Mouse (Mus musculus) lung, embryonic 14.5 days (tissue): Measurements from ENCODE around the gene Kif9. TPM values are rescaled to one million over a fixed set of nuclear protein-coding genes. Genes with fewer than 3 reads are reported as not detected.

ENCODE experiments used
- ATAC-seq: fragments of 200-750 bp; cut with Nextera tagmentation; 2 replicates; pipeline ENCODE4 v1.8.0; 2017; ENCODE audit warnings: mild to moderate bottlenecking, moderate TSS enrichment, moderate library complexity; ENCODE audit not compliant: insufficient read depth
- DNase-seq: peaks from one replicate; pipeline ENCODE4 v3.0.0-alpha.2; 2015
- H3K27ac ChIP-seq: fragments of 300-500 bp; sonication (generic); 2 replicates; pipeline ENCODE4 v1.5.1; 2014; ENCODE audit warnings: low read depth, mild to moderate bottlenecking, moderate library complexity
- H3K27me3 ChIP-seq: fragments of 300-500 bp; sonication (generic); 2 replicates; pipeline ENCODE4 v1.6.1; 2014; ENCODE audit warnings: low read length, control low read depth; ENCODE audit not compliant: insufficient read depth
- H3K36me3 ChIP-seq: fragments of 300-500 bp; sonication (generic); 2 replicates; pipeline ENCODE4 v1.6.1; 2014; ENCODE audit warnings: control low read depth; ENCODE audit not compliant: insufficient read depth
- H3K4me1 ChIP-seq: fragments of 300-500 bp; sonication (generic); 2 replicates; pipeline ENCODE4 v1.6.1; 2014; ENCODE audit warnings: antibody characterized with exemption, control low read depth; ENCODE audit not compliant: insufficient read depth
- H3K4me2 ChIP-seq: fragments of 300-500 bp; sonication (generic); 2 replicates; pipeline ENCODE4 v1.6.1; 2014; ENCODE audit warnings: mild to moderate bottlenecking
- H3K4me3 ChIP-seq: fragments of 300-500 bp; sonication (generic); 2 replicates; pipeline ENCODE4 v1.5.1; 2014; ENCODE audit warnings: low read depth, low read length
- H3K9ac ChIP-seq: fragments of 300-500 bp; sonication (generic); 2 replicates; pipeline ENCODE4 v1.6.1; 2014
- H3K9me3 ChIP-seq: fragments of 300-500 bp; sonication (generic); 2 replicates; pipeline ENCODE4 v1.6.1; 2016; ENCODE audit warnings: low read depth, low read length, control low read depth
- CTCF ChIP-seq: IDR thresholded peaks from 2 replicates; pipeline ENCODE4 v1.5.1; 2016; ENCODE audit warnings: antibody characterized with exemption, low read depth
- WGBS: fragments of 180-500 bp; shearing (Covaris S2); extraction: QIAGEN DNeasy Blood & Tissue Kit; methylation state at CpG from one replicate; pipeline ENCODE4 v1.1.7; 2014; 5-methylcytosine and 5-hydroxymethylcytosine counted together
- polyA plus RNA-seq: library from polyadenylated mRNA; unstranded; fragments of >200 nt; fragmentation: Nextera tagmentation; extraction: Ambion mirVana; gene quantifications from 2 replicates; pipeline ENCODE4 v1.2.1, GENCODE M21; 2014

The Kif9 gene
- polyA plus RNA-seq, 1 experiment from 2014 or later: 1.8 TPM

DNA sequence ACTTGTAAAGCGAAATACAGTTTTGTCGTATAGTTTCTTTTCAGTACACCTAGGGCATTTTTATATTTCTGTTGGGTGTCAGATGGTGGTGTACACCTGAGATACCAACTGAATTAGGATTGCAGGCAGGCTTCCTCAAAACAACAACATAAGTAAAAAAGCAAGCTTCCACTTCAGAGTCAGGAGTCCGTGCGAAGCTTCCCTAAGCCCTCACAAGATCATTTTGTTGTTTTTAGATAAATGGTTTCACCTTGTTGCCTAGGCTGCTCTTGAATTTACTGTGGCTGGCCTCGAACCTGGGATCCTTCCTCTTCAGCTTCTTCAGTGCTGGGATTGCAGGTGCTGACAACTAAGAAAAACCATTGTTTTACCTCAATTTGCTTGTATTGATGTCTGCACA lies 56.9 kb downstream of the Kif9 start:
- DNase-seq (no peak), ATAC-seq (no peak)
- H3K9ac ChIP-seq: peak overlapping the region; percentile 99
- peak overlapping the region; percentile 99 for H3K4me3 ChIP-seq
- no peaks in the 10 kb centered on the region for H3K9me3 ChIP-seq
- H3K4me1 ChIP-seq: 0 out of 2 replicates have a peak, but pooled peaks cover 11% of the 10 kb centered on the region
- no peak for TF ChIP-seq CTCF
- H3K27me3 ChIP-seq: no peaks in the 10 kb centered on the region
- peak overlapping the region; percentile 73 for H3K4me2 ChIP-seq
- no peak overlapping the region for H3K27ac ChIP-seq
- no peaks in the 10 kb centered on the region for H3K36me3 ChIP-seq
- WGBS: 22% methylated on average over 5 of the region's 5 CpGs

DNA sequence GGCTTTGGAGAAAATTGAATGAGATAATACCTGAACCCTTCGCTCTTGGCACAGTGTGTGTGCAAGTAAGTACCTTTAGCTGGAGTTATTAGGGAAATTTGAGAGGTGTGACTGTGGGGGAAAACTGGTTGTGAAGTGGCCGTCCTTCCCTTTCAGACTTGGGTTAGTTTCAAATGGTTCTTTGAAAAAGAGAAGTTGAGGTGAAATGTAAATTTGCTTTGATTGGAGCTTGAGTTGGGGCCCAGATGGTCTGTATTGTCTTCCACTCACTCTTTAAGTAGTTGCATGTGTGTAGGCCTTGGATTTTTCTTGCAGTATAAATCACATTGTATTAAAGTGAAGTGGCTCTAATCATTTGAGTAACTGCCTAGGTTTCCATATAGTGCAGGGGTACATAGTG lies 58.4 kb downstream of the Kif9 start:
- no peak for ATAC-seq
- H3K9me3 ChIP-seq: no peaks in the 10 kb centered on the region
- no peak for DNase-seq
- TF ChIP-seq CTCF: no peak
- peak overlapping the region; percentile 32; the same call in 1 of the 2 replicates for H3K4me2 ChIP-seq
- H3K27me3 ChIP-seq: no peaks in the 10 kb centered on the region
- H3K9ac ChIP-seq: no peak overlapping the region
- H3K4me3 ChIP-seq: no peak overlapping the region
- 0 out of 2 replicates have a peak, but pooled peaks cover 11% of the 10 kb centered on the region for H3K4me1 ChIP-seq
- no peaks in the 10 kb centered on the region; the same call in 1 of the 2 replicates for H3K36me3 ChIP-seq
- 65% methylated on average over 2 of the region's 2 CpGs for WGBS
- no peak overlapping the region for H3K27ac ChIP-seq

DNA sequence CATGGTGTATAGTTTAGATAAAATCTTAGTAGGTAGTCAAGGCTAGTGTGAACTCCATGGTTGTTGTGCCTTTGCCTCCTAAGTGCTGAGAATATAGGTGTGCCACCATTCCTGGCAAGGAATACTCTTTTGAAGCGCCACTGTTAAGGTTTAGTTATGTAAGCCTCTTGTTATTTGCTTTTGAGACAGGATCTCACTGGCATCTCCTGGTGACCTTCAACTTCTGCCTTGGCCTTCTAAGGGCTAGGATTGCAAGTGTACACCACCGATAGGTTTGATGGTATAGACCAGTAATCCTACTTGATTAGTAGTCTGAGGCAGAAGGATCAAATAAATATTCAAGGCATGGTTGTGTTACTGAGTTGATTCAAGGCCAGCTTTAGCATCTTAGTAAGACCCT lies 59.9 kb downstream of the Kif9 start:
- 89% methylated on average over 2 of the region's 2 CpGs for WGBS
- H3K27ac ChIP-seq: no peak overlapping the region
- H3K9ac ChIP-seq: no peak overlapping the region
- H3K27me3 ChIP-seq: no peaks in the 10 kb centered on the region
- DNase-seq: no peak
- ATAC-seq: no peak
- no peak overlapping the region for H3K4me2 ChIP-seq
- TF ChIP-seq CTCF: no peak
- no peaks in the 10 kb centered on the region for H3K9me3 ChIP-seq
- H3K4me1 ChIP-seq: 0 out of 2 replicates have a peak, but pooled peaks cover 11% of the 10 kb centered on the region
- H3K4me3 ChIP-seq: no peak overlapping the region
- H3K36me3 ChIP-seq: no peaks in the 10 kb centered on the region; the same call in 1 of the 2 replicates

DNA sequence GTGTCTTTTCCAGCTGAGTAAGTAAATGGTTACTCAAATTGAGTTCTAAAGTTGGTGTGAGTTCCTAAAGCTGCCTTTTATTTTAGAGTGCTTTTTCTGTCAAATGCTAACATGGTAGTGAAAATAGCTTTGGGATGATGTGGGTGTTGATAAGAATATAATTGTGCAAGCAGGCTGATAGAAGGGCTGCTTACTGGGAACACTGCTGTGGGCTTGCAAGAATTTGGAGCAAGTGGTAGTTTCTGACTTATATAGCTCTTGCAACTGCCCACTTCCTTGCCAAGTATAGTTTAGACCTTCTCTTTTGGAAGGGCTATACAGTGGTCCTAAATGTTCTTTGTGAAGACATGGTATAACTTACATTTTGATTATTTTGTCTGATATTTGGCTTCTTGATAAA lies 61.8 kb downstream of the Kif9 start:
- no peak for TF ChIP-seq CTCF
- no peaks in the 10 kb centered on the region for H3K27me3 ChIP-seq
- H3K27ac ChIP-seq: no peak overlapping the region
- H3K9me3 ChIP-seq: no peaks in the 10 kb centered on the region
- ATAC-seq: no peak
- no peak for DNase-seq
- 0 out of 2 replicates have a peak, but pooled peaks cover 11% of the 10 kb centered on the region for H3K4me1 ChIP-seq
- H3K4me2 ChIP-seq: no peak overlapping the region
- H3K4me3 ChIP-seq: no peak overlapping the region
- H3K9ac ChIP-seq: no peak overlapping the region
- no peaks in the 10 kb centered on the region; the same call in 1 of the 2 replicates for H3K36me3 ChIP-seq

DNA sequence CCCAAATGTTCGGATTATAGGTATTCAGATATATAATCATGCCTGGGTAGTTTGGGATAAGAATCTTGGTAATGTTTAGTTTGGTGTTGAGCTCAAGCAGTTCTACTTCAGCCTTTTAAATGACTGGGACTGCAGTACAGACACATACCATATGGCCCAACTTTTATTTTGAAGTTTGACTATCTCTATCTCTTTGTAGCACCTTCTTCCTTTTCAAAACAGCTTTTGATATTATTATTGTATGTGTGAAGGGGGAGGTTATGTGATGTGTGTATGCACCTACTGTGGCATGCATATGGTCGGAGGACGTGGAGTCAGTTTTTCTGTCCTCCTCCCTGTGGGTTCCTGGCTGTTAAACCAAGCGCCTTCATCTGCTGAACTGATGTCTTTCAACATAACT lies 65.2 kb downstream of the Kif9 start:
- Histone ChIP-seq H3K27me3 (no peaks in the 10 kb centered on the region), H3K4me1 (no peaks in the 10 kb centered on the region), H3K9ac (no peak overlapping the region), H3K36me3 (no peaks in the 10 kb centered on the region; the same call in 1 of the 2 replicates), H3K9me3 (no peaks in the 10 kb centered on the region), H3K27ac (no peak overlapping the region), H3K4me2 (no peak overlapping the region), H3K4me3 (no peak overlapping the region)
- no peak for TF ChIP-seq CTCF
- DNase-seq (no peak), ATAC-seq (no peak)
- WGBS: 73% methylated on average over 4 of the region's 4 CpGs

DNA sequence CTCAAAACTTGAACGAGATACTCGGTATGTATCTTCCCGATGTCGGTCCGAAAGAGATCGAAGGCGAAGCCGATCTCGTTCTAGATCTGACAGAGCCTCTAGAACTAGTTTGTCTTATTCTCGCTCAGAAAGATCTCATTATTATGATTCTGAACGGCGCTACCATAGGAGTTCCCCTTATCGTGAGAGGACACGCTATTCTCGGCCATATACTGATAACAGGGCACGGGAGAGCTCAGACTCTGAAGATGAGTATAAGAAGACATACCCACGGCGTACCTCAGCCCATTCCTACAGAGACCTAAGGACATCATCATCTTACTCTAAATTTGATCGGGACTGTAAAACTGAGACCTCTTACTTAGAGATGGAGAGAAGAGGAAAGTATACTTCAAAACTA lies 71.5 kb downstream of the Kif9 start:
- ATAC-seq (no peak), DNase-seq (no peak)
- Histone ChIP-seq H3K27me3 (no peaks in the 10 kb centered on the region), H3K9me3 (no peaks in the 10 kb centered on the region), H3K36me3 (peaks cover 56% of the 10 kb centered on the region), H3K4me1 (no peaks in the 10 kb centered on the region), H3K27ac (no peak overlapping the region), H3K4me2 (no peak overlapping the region), H3K9ac (no peak overlapping the region), H3K4me3 (no peak overlapping the region)
- TF ChIP-seq CTCF: no peak
- 96% methylated on average over 19 of the region's 19 CpGs for WGBS

DNA sequence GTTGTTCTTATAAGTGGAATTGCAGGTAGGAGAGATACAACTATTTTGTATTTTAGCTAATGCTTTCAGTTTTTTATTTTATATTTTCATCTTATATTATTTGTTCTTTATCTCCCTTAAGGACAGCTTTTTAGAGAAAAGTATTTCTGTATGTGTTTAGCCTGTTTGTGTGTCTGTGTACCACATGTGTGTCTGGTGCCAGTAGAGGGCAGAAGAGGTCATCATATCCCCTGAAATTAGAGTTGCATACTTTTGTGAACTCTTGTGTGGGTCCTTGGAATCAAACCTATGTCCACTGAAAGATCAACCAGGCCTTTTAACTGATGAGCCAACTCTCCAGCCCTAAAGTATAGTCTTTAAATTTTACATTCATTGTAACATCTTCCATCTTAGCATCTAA lies 91.6 kb downstream of the Kif9 start:
- no peaks in the 10 kb centered on the region for H3K4me1 ChIP-seq
- peaks cover 78% of the 10 kb centered on the region for H3K36me3 ChIP-seq
- TF ChIP-seq CTCF: no peak; the same call in 1 of the 2 replicates
- ATAC-seq: no peak
- peak; percentile 26 for DNase-seq
- H3K27ac ChIP-seq: no peak overlapping the region
- no peak overlapping the region for H3K9ac ChIP-seq
- no peak overlapping the region for H3K4me2 ChIP-seq
- H3K9me3 ChIP-seq: no peaks in the 10 kb centered on the region
- no peaks in the 10 kb centered on the region for H3K27me3 ChIP-seq
- H3K4me3 ChIP-seq: no peak overlapping the region

Other genes with a start within 250 kb of the Kif9 start
- gene Cspg5, start 233.2 kb upstream of the Kif9 start, polyA plus RNA-seq: 2.6 and 3.5 TPM in 2 replicates
- gene Elp6, start 171.8 kb upstream of the Kif9 start, polyA plus RNA-seq: 29.8 and 30.8 TPM in 2 replicates
- 29.4 and 32.1 TPM in 2 replicates for gene Scap, start 143.7 kb upstream of the Kif9 start, polyA plus RNA-seq
- gene Ptpn23, start 68.7 kb upstream of the Kif9 start, polyA plus RNA-seq: 16.4 and 19.1 TPM in 2 replicates
- gene Ngp, start 57.2 kb upstream of the Kif9 start, polyA plus RNA-seq: 0.34 and 3.4 TPM in 2 replicates
- gene Klhl18, start 264 bp upstream of the Kif9 start, polyA plus RNA-seq: 8.9 and 9.7 TPM in 2 replicates
- 51.4 and 55.6 TPM in 2 replicates for gene Setd2, start 55.6 kb downstream of the Kif9 start, polyA plus RNA-seq
- 26.7 and 29.9 TPM in 2 replicates for gene Nradd, start 147.5 kb downstream of the Kif9 start, polyA plus RNA-seq
- 3.2 and 3.8 TPM in 2 replicates for gene Nbeal2, start 177.2 kb downstream of the Kif9 start, polyA plus RNA-seq
- 143 and 155 TPM in 2 replicates for gene Ccdc12, start 179.5 kb downstream of the Kif9 start, polyA plus RNA-seq